Mouse (Mus musculus) heart, postnatal 25 days (tissue): Measurements from ENCODE around the gene Il1r2. TPM values are rescaled to one million over a fixed set of nuclear protein-coding genes. Genes with fewer than 3 reads are reported as not detected.
A peak's percentile ranks its signal among the peaks of the same experiment; 100 is the strongest.

ENCODE experiments used
- DNase-seq: peaks from one replicate; pipeline ENCODE4 v3.0.0; 2022; ENCODE audit warnings: low spot score
- intact Hi-C: fragments of 180-260 bp; cut with DNase I; formaldehyde crosslinking; loops from one replicate; pipeline ENCODE4 v1.15.1; 2025
- total RNA-seq, 2 experiments: library from RNA; stranded (reverse); gene quantifications; 2 replicates each; pipeline ENCODE4 v1.2.3; 2021

Il1r2 gene
- total RNA-seq, 2 experiments from 2014 or later, result not detected

DNA sequence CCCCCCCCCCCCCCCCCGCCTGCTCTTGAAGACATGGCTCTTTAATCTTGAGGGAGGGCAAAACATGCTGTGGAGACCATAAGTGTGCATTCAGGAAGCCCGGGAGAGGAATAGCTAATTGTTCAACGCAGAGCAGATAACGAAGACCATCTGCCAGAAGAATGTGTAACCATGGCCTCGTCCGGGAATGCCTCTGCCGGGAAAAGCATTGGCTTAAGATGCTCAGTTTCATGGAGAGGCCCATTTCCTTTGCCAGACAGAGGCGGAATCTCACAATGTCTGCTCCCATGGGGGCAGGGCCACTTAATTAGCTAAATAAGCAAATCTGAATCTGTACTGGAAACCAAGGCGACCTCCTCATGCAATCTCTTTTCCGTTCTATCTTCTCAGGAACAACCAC, 43.7 kb downstream of the Il1r2 start:
- intact Hi-C loops, result loop anchor here (2.0 to 5.0 kb wide), 5 partner anchors 55 to 425 kb away; no protein-coding TSS in a partner anchor
- DNase-seq, result peak; percentile 42

DNA sequence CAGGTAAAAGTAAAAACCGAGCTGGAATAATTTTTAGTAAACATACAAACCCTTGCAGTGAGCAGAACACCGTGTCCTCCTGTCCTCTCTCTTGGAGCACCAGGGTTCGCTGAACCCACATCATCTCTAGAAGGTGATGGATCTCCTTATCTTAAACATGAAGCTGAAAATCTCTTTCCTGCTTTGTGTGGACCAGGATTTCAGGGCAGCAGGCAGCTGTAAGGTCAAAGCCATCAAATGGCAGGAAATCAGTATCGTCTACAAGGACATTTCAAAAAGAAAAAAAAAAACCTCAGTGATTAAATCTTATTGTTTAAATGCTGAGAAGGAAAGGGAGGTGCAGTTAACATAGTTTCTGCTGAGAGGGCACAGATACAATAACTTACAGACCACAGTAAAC, 50.4 kb downstream of the Il1r2 start:
- intact Hi-C loops, result no loop called here
- DNase-seq, result no peak

DNA sequence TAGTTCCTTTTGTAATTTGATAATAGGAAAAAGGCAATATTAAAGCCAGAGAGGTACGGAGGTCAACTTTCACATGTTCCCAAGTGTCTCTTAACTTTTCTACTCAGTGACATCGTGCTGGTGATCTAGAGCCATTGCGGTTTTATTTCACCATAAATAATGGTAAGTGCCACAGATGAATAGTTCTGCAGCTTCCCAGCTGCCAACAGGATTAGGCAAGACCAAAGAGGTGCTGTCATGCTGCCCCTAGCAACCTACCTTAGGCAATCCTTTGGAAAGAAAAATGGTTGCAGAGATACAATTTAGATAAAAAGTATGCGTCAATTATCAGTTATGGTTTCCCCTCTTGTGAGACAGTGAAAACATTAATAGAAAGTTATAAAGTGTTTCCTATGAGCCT, 54.6 kb downstream of the Il1r2 start:
- no peak for DNase-seq
- intact Hi-C loops, result no loop called here

DNA sequence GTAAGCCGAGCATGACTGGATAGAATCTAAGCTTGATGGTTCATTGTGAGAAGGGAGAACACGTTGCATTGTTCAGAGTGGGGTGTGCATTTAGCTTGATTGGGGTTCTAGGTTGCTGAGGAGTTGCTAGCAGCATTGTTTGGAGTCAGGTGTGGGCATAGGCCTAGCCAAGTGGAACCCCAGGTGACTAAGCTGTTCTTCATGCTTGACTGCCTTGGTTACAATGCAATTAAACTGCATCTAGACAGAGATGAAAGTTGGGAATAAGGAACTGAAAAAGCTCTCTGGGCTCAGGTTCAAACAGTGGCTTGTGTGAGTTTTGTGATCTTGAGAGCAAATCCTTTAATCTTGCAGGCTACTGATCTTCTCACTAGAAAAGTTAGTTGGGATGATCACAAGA, 55.4 kb downstream of the Il1r2 start:
- intact Hi-C loops, result no loop called here
- DNase-seq, result no peak

DNA sequence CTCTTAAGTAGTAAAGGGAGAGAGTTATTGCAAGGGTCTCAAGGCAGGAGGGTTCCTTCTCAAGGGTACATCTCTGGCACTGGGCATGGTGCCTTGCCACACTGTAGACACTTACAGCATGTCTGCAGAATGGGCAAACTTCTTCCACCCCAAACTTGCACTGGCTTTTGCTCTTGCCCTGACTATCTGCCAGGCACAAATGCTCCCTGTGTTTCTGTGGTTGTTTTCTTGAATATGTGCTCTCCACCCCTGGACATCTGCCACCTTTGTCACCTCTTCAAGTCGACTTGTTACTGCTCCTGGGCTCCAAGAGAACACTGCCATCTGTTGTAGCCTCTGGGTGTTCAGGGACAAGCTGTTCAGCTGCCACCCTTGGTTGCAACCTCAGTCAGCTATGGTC, 57.8 kb downstream of the Il1r2 start:
- DNase-seq, result no peak
- intact Hi-C loops, result no loop called here

DNA sequence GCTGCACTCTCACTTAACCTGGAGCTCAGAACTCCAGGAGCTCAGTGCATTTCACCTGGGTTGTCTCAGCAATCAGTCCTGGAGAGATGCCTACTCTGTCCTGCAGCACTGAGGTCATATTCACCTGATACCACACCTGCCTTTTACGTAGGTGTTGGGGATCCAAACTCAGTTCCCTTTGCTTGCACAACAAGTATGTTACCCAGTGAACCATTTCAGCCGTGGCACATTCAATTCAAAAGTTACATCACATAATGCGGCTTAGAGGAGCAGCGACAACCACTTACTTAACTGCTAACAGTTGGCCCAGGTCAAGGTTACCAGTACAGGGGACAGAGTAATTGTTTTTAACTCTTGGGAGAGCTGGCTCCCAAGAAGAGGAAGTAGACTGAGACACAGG, 58.8 kb downstream of the Il1r2 start:
- intact Hi-C loops, result no loop called here
- no peak for DNase-seq

DNA sequence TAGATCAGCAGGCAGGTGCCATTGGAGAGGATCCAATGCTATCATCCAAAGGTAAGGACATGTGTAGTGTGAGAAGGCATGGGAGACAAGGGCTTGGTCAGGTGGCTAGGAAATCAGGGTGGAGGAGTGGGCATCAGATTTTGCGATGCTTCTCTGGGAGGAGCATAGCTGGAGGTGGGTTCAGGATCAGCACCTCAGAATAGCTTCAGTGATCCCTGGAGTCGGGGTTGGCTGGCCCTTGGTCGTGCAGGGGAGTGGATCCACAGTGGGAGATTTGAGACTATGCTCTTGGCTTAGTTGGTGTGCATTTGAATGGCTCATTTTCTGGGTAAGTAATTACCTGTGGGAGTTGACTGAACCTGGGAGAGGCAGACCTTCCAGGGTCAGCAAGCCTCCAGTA, 59.7 kb downstream of the Il1r2 start:
- intact Hi-C loops, result no loop called here

DNA sequence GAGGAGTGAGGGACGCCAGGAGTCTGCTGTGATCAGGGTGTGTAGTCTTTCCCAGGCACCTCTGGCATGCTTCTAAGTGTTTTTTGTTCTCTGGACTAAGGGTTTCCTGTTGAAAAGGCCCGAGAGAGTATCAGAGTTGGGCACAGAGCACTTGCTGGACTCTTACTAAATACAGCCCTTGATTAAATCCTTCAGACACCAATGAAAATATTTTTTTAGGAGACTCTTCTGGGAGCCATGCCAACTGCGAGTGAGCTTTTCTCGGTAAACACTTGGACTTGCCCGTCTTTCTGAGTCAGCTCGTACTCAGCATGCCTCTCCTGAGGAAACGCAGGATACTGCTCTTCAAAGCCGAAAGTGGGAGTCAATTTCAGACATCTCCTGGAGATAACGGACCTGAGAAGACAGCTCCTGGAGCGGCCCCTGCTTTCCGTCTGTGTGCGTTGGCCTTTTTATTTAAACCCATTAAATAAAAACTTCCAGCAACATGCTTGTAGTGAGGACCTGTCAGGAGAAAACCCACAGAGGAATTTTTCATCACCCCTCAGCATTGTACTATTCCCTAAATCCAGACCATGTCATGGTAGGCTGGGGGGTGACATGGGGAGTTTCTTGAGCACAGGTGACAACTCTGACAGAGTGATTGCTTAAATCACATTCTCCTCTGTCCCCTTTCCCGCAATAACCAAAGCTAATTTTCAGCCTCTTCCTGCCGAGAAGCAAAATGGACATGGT, 66.1 kb downstream of the Il1r2 start:
- intact Hi-C loops, result loop anchor here (1.0 kb wide), 1 partner anchor 8 kb away; no protein-coding TSS in a partner anchor
- peak; percentile 78 for DNase-seq

More for the DNA sequence above, 59.7 kb downstream of the Il1r2 start:
- no peak for DNase-seq

DNA sequence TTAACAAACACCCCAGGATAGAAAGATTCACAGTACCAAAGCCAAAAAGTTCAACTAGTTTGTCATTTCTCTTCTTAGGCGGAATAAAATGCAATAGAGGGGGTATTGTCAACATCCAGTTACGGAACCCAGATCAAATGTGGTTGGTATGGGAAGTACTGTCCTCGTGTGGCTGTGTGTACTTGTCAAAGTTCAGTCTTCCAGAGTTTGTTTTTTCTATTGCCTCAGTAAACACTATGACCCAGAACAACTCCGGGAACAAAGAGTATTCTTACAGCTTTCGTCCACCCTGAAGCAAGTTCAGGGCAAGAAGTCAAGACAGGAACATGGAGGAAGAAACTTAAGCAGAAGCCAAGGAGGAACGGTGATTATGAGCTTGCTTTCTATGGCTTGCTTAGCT, 82.2 kb downstream of the Il1r2 start:
- no peak for DNase-seq
- intact Hi-C loops, result no loop called here

DNA sequence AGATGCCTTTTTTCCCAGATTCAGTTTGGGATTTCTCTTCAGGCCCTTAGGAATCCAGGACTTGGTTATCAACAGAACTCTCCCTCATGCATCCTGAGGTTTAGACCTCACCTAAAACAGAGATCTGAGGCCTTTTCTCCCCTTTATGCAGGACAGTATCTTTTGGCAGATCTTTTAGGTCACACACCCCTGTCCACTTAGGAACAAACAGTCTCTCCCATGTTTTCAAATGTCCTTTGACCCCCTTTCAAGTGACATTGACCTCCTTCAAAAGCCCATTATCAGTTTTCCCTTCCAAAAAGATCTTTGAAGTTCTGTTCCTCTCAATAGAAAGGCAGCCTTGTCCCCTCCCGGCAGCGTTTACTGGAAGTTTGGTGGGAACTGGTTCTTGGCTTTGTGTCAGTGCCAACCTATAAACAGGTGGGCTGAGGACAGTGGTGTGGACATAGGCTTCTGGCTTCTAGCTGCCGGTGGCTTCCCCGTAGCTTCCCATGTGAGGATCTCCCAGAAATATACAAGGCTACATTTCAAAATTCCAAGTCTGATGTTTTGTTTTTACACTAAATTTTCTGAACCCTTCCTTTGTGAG, 89.5 kb downstream of the Il1r2 start:
- intact Hi-C loops, result no loop called here
- no peak for DNase-seq

DNA sequence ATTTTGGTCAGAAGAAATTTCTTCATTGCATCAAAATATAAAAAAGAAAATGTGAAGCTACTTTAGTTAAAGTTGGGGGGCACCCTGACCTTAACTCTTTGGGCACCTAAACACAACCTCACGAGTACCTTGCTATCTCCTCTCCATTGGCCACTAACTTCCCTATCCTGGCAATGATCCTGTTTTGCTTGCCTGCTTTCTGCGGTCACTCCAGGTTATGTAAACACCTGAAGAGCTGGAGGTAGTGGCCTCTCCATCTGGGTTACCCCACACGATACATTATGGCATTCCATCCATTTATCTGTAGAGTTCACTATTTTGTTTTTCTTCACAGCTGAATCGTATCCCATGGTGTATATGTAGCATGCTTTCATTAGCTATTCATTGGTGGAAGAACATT, 90.5 kb downstream of the Il1r2 start:
- no peak for DNase-seq
- intact Hi-C loops, result no loop called here

DNA sequence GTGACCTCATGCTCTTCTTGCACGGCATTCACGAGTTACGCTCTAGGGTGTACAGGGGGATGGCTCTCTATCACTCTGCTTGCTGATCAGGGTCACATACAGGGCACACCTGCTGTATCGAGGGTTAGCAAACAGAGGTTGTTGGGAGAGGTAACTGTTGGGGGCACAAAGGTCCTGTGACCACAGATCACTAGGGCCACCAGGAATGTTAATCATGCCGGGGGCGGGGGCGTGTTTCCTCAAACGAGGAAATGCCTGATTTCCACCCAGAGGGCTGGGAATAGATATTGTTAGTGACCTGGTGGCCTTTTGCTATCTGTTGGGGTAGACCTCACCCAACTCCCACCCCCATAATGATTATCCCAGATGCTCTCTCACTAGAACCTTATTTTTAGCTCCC, 93.7 kb downstream of the Il1r2 start:
- intact Hi-C loops, result no loop called here
- DNase-seq, result peak; percentile 44

DNA sequence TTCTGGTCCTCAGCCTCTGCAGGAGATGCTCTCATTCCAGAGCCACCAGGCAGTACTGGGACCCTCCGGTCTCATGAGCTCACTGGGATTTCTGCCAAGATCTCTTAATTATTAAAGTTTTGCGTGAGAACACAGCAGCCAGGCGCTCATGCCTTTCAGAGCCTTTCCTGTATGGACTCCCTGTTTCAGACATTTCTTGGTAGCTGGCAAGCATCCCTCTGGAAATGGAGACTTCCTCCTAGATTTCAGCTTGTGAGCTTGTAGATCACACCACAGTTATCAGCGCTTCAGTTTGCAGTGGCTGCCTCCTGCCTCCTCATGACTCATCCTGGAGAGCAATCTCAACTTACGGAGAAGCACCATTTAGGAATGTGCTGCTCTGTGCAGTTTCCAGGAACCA, 98.0 kb downstream of the Il1r2 start:
- intact Hi-C loops, result loop anchor here (5.0 kb wide), 1 partner anchor 55 kb away; no protein-coding TSS in a partner anchor
- peak; percentile 50 for DNase-seq

DNA sequence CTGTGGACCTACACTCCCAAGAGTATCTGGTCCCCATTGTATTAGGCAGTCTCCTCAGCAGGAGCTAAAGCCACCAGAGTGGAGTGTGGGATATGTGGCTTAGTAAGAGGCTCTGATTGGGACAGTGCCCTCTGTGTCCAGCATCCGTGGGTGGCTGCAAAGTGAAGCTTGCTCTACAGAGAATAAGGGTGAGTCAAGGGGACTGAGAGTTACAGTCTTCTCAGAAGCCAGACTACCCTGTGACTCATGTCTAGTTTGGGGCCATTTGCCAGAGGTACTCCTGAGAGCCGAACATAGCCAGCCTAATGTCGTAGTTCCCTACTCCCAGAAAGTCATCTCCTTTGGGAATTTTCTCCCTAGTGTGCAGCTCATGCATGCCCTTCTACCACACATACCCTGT, 100.3 kb downstream of the Il1r2 start:
- peak; percentile 10 for DNase-seq
- intact Hi-C loops, result loop anchor here (5.0 kb wide), 1 partner anchor 57 kb away; no protein-coding TSS in a partner anchor

Other genes with a start within 250 kb of the Il1r2 start
- gene Map4k4, start 173.2 kb upstream of the Il1r2 start, total RNA-seq, result 100 to 1,000 TPM; 155 to 174 TPM
- 1 to 10 TPM; 6.0 to 6.1 TPM for gene Il1r1, start 151.0 kb downstream of the Il1r2 start, total RNA-seq